Mouse (Mus musculus) lung, postnatal 14 days (tissue): Measurements from ENCODE around the gene Pold1.

Experiments used
- DNase-seq: peaks from one replicate; pipeline ENCODE4 v3.0.0; 2021

Pold1 gene

DNA sequence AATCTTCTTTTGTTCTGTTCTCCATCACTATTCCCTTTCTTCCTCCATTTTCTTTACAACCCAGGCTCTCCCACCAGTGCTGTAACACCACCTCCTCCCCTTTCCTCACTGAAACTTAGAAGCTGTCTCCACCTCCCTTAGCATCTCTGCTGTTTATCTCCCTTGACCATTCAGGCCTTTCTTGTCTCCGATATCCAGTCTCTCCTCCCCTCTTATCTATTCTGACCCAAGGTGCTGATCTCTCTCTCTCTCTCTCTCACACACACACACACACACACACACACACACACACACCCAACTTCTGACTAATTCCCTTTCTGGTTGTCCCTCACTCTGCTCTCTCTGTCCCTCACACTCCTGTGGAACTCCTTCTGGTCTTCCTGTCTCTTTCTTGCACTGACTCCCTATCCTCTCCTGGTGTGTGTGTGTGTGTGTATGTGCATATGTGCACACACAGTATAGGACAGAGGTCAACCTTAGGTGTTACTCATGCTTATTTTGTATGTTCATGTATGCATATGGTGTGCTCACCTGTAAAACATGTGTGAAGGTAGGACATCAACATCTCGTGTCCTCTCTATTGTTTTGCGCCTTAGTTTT lies 65.7 kb downstream of the Pold1 start:
- no peak for DNase-seq
